Mouse (Mus musculus) megakaryocyte, embryonic 14.5 days (primary cell): ENCODE data around the gene Anks1b.

Source experiments
- FLI1 ChIP-seq: IDR thresholded peaks from 2 replicates; pipeline ENCODE4 v1.6.1; 2012; ENCODE audit warnings: low read length, inconsistent platforms, mixed read lengths
- GATA1 ChIP-seq: IDR thresholded peaks from 3 replicates; pipeline ENCODE4 v1.6.1; 2012; ENCODE audit warnings: mixed read lengths, low read length, inconsistent platforms, borderline replicate concordance

- TF ChIP-seq GATA1 (no peak), FLI1 (no peak)
Measured at GRCm38 (mm10) chr10:90970560-90970959, 1097.3 kb downstream of the Anks1b start.
